Mouse (Mus musculus): ENCODE measurements around the gene Armc10.
"Not testable (repeated sequence)": the region's sequence is repeated elsewhere in the genome, so short reads cannot be mapped to it uniquely, and the experiment has no call there.

The Armc10 gene

GRCm38 (mm10) chr5:21708011-21708410, 62.4 kb downstream of the Armc10 start:
- not testable (repeated sequence) for DNase-seq

Data from lung, postnatal 36 days (tissue).